Mouse (Mus musculus): ENCODE results near the gene Rnf227.

The Rnf227 gene

DNA sequence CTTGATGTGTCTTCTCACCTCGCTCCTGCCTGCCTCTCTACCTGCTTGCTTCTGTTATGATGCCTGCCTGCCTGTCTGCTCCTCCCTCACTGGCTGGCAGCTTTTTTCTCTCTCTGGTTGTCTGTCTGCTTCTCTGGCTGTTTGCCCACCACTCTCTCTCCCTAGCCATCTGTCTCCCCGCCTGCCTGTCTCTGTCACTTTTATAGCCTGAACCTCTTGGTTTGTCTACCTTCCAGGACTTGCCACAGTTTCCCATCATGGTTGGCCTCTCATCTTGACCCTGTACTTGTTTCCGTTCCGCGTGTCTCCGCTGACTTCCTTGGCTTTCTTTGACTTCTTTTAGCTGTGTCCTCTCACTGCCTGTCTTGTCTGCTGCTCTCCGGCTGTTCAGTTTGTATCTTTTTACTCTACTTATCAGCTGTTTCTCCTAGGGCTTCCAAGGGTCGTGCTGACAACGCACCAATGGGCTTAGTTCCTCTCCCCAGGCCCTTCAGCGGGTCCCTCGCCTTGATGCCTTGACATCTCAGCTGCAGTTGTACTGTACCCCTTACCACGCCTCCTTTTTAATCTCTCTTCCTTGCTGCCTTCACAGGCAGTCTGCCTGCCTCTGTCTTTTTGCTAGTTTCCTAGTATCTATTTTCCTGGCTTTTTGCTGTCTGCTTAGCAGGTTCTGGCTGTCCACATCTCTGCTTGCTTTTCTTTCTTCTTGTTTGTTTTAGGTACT, 32.0 kb downstream of the Rnf227 start:
- DNase-seq = peak; percentile 19

DNA sequence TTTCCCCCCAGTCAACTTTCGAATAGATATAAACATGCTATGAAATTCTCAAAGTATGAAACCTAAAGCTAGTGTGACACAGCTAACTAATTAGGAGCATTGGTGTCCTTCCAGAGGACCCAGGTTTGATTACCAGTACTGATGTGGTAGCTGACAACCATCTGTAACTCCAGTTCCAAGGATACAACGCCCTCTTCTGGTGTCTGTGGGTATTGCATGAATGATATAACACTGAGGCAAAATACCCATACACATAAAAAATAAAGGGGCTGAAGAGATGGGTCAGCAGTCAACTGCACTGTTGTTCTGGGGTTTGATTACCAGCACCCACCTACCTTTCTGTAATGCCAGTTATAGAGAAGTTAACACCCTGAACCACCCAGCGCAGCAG, 32.5 kb downstream of the Rnf227 start:
- DNase-seq = peak; percentile 23

DNA sequence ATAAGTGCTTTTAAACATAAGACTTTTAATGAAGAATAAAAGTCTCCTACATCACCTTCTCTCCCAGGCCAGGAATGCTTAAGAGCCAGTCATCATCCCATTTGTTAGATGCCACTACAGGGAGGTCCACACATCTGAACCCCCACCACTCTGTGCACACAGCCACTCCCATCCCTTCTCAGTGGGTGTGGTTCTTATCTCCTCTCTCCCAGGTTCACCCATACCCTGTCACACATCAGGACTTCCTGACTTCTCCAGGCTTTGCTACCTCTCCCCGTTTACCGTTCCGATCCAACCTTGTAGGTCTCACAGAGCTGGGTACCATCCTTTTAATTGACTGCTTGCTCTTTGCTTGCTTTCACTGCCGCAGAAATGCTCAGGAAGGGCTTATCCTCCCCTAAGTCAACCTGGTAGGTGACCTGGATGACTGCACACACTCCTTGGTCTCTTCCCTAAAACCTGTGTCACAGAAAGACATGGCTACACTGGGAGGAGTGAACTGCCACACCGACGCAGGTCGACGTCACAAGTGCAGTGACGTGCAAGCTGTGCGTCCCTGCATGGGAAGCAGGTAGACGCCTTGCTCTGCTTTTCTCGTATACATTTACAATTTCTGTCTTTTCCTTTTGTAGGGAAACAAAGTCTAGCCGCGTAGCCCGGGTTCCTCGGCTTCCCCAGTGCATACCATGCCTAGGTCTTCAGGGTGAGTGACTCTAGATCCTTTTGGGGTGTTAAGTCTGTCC, 33.1 kb downstream of the Rnf227 start:
- DNase-seq = no peak

DNA sequence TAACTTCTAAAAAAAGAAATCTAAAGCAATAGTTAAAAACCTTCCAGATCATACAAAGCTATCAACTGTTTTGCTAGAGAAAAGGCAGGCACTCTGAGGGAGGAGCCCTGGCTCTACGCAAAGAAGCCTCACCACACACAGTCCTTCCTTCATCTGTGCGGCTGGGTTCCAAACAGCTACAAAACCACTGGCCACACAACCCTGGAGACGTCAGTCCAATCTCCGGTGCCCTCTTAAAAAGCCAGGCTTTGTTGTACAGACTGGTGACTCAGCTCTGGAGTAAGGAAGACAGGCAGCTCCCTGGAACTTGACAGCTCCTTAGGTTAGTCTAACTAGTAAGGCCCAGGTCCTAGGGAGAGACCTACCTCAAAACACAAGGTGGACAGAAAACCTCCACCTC, 35.4 kb downstream of the Rnf227 start:
- no peak for DNase-seq

DNA sequence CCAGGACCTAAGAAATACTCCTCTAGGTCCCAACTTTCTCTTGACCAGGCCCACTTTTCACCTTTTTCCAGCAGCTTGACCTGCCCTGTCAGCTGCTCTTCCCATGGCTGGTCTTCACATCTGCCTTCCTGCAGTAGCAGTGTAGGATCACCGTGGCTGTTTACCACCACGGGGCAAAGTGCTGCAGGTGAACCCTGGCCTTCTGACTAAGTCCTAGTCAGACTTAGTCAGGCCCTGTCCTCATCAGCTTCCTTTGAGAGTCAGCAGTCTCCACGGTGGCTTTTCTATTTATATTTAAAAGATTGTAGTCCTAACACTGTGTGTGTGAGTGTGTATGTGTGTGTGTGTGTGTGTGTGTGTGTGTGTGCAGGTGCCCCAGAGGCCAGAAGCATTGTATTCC, 37.5 kb downstream of the Rnf227 start:
- no peak for DNase-seq

DNA sequence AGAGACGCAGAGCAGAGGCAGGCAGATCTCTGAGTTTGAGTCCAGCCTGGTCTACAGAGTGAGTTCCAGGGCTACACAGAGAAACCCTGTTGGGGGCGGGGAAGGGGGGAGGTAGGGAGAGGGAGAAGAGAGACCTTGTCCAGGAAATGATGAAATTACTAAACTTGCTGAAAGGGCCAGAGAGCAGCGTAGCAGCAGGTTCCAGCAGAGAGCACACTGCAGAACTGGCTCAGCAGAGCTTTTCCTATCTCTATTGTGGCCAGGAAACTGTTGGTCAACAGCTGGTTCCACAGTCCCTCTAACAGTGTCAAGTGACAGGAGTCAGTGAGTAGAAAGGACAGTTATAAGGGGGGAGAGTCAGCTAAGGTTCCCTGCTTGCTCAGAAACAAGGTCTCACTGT, 39.3 kb downstream of the Rnf227 start:
- no peak for DNase-seq

DNA sequence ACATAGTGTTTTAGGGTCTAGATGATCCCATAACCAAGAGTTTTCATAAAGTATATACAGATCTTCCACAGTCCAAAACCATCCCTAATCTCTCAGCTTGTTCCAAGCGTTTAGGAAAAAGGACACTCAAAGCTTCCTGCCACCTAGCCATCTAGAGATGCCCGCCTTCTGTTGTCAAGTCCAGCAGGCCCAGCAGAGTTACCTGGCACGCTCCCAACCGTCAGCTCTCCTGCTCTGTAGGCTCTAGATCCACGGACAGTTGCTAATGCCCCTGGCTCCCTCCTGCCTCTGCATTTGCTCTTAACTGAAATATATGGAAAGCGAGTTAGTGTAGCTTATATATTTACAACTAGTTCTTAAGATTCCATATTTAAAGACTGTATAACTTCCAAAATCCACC, 41.1 kb downstream of the Rnf227 start:
- no peak for DNase-seq

DNA sequence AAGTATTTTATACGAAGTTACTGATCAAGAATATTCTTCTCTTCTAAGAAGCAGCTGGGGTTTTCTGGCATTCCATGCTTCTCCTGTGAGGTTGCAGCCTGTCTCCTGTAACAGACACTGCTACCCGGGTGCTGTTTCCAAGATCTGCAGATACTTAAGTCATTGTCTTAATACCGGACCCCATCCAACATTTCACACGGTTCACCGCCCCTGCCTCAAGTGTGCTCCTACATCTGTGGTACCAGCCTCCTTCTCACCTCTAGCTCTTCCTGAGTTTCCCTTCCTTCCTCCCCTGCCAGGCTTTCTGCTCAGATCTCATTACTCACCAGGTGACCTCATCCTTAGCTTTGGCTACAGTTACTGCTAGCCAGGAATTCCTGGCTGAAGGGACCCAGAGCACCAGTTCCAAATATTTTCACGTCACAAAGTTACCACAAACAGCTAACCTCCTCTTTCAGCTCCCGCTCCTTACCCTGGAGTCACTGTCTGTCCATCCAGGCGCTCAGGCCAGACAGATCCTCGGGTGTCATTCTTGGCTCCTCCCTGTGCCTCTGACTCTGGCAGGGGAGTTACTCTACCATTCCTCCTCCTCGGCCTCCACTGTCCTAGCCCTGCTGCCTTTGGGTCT, 42.3 kb downstream of the Rnf227 start:
- no peak for DNase-seq

DNA sequence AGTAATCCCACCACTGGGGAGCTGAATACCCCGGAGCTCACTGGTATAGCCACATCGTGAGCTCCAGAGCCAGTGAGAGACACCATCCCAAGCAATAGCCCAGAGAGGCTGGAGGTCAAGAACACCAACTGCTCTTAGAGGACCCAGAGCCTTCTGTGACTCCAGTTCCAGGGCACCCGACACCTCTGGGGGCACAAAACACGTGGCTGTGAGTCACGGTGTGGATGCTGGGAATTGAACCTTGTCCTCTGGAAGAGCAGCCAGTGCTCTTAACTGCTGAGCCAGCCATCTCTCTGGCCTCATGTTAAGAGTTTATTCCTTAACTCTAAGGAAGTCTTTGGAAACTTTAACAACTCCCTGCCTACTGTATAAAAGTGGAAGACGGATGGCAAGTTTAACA, 44.7 kb downstream of the Rnf227 start:
- DNase-seq = no peak

DNA sequence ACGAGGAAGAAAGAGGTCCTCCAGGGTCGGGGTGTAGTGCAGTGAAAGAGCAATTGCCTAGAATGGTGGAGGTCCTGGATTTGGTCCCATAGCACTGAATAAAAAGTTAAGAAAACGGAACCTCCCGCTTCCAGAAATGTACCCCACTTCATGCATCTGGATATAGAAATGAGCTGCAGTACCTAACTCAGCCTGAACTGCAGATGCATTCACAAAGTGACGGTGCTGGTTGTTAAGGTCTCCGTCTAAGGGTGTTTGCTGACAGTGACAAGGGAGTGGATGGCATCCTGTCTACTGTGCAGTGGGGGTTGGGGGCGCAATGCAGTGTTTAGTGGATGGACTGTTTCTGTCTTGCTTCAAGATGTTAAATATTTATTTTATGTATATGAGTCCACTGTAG, 46.5 kb downstream of the Rnf227 start:
- no peak for DNase-seq

DNA sequence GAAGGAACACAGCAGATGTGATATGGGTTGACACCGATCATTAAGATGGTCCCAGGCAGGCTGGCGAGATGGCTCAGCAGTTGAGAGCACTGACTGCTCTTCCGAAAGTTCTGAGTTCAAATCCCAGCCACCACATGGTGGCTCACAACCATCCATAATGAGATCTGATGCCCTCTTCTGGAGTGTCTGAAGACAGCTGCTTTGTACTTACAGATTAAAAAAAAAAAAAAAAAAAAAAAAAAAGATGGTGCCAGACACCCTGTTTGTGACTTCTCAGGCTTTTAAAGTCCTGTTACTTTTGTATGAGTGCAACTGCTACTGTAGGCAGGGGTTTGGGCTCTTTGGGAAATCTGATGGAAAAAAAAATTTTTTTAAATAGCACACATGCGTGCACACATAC, 48.4 kb downstream of the Rnf227 start:
- no peak for DNase-seq

DNA sequence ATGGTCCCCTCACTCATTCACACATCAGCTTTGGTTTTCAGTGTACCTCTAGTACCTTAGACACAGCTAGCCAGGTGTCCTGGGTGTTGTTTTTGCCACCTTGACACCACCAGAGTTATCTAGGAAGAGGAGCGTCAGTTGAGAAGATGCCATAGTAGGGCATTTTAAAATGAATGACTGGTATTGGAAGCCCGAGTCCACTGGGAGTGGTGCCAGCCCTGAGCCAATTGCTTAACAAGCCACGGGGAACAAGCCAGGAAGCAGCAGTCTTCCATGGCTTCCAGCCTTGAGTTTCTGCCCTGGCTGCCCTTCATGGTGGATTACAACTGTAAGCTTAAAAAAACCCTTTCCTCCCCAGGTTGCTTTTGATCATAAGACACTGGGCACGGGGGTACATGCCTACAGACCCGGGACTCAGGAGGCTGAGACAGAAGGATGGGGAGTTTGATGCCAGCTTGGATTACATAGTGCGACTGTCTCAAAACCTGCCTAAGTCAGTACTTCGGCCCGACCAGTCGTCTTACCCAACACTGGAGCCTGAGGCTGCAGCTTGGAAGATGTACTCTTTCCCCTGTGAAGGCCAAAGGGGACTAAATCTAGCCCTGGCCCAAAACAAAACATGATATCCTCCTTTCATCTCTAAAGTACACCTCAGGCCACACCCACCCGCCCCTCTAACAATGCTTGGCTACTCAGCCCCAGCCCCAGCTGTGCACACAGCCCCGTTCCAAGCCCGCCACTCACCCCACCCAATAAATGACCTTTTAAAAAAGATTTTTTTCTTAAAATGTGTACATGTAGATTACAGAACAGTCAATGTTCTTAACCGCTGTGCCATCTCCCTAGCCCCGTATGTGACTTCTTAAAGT, 49.5 kb downstream of the Rnf227 start:
- peak; percentile 14 for DNase-seq

DNA sequence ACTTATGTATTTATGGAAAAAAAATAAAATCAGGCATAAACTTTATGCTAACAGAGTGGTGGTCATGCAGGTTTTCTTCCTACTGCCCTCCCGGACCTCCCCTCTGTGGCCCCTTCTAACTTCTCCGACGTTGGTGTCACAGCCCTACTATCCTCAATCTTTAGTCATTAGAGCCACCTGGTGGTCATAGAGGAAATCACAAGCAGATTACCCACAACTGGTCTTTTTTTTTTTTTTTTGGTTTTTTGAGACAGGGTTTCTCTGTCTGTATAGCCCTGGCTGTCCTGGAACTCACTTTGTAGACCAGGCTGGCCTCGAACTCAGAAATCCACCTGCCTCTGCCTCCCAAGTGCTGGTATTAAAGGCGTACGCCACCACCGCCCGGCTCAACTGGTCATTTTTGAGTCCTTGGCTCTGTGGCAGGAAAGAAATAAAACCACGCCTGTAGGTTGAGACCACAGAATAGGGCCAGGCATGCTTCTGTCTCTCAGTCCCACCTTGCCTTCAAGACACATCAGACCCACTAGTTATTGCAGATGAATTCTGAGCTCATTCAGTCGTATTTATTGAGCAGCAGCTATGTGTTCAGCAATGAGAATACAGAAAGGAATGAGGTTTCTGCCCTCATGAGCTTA, 50.3 kb downstream of the Rnf227 start:
- DNase-seq = peak; percentile 81
